Mouse (Mus musculus) lung, adult 2 months (tissue): ENCODE data around the gene Nmd3. TPM values are rescaled to one million over a fixed set of nuclear protein-coding genes. Genes with fewer than 3 reads are reported as not detected.

Experiments
- DNase-seq: peaks from one replicate; pipeline ENCODE4 v3.0.0; 2022
- H3K4me1 ChIP-seq: fragments of 200-500 bp; 2 replicates; pipeline ENCODE4 v1.6.1; 2011; ENCODE audit warnings: low read length; ENCODE audit not compliant: control insufficient read depth, insufficient read depth
- H3K4me3 ChIP-seq: fragments of 200-500 bp; replicated peaks from 2 replicates; pipeline ENCODE3; 2011; ENCODE audit warnings: low read depth, mild to moderate bottlenecking, control low read depth, low read length; ENCODE audit errors: extremely low read depth
- CTCF ChIP-seq: fragments of 200-500 bp; IDR thresholded peaks from 2 replicates; pipeline ENCODE4 v1.5.1; 2011; ENCODE audit warnings: mild to moderate bottlenecking, low read length, control low read depth; ENCODE audit not compliant: insufficient read depth
- POLR2A ChIP-seq: fragments of 200-500 bp; IDR thresholded peaks from 2 replicates; pipeline ENCODE4 v1.6.1; 2011; ENCODE audit warnings: low read depth, mild to moderate bottlenecking, control low read depth, low read length, borderline replicate concordance; ENCODE audit errors: extremely low read depth
- WGBS: fragments of 180-500 bp; shearing (Covaris S2); methylation state at CpG from one replicate; pipeline ENCODE4 v1.1.7; 2018; 5-methylcytosine and 5-hydroxymethylcytosine counted together
- polyA plus RNA-seq: library from polyadenylated mRNA; depleted of rRNA; stranded (reverse); fragments of >200 nt; gene quantifications from 2 replicates; pipeline ENCODE4 v1.2.3, GENCODE M21; 2012

Gene Nmd3
- polyA plus RNA-seq, 1 experiment = 28.8 TPM

GRCm38 (mm10) chr3:69760081-69760480 is 38.3 kb downstream of the Nmd3 start:
- Histone ChIP-seq H3K4me3 (no peak overlapping the region), H3K4me1 (no peaks in the 10 kb centered on the region)
- WGBS = 92% methylated on average over 6 of the region's 6 CpGs
- TF ChIP-seq POLR2A = no peak
- no peak for TF ChIP-seq CTCF
- DNase-seq = no peak

DNA sequence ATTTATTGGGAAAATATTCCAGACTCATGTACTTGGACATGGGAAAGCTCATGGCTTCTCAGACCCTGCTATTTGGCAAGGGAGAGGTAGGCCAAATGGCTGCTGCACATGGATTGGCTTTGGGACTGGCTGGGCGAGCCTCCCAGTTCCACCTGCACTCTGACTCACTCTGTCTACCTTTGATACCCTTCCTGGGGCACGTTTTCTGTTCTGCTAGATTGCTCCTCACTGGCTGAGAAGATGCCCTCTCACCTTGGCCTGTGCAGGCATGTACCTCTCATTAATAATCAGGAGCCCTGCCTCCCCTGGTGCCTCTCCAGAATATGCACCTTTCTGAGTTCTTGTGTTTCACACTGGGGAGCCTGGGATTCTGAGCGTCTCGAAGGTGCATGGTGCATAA is 39.4 kb downstream of the Nmd3 start:
- TF ChIP-seq POLR2A (no peak), CTCF (no peak)
- 80% methylated on average over 4 of the region's 4 CpGs for WGBS
- no peak for DNase-seq
- Histone ChIP-seq H3K4me3 (no peak overlapping the region), H3K4me1 (no peaks in the 10 kb centered on the region)

- TF ChIP-seq CTCF = no peak
- TF ChIP-seq POLR2A = no peak
- no peak for DNase-seq
- H3K4me3 ChIP-seq = no peak overlapping the region
- 82% methylated on average over 6 of the region's 6 CpGs for WGBS
- no peaks in the 10 kb centered on the region for H3K4me1 ChIP-seq
Measured at GRCm38 (mm10) chr3:69762838-69763368, 41.1 kb downstream of the Nmd3 start.

DNA sequence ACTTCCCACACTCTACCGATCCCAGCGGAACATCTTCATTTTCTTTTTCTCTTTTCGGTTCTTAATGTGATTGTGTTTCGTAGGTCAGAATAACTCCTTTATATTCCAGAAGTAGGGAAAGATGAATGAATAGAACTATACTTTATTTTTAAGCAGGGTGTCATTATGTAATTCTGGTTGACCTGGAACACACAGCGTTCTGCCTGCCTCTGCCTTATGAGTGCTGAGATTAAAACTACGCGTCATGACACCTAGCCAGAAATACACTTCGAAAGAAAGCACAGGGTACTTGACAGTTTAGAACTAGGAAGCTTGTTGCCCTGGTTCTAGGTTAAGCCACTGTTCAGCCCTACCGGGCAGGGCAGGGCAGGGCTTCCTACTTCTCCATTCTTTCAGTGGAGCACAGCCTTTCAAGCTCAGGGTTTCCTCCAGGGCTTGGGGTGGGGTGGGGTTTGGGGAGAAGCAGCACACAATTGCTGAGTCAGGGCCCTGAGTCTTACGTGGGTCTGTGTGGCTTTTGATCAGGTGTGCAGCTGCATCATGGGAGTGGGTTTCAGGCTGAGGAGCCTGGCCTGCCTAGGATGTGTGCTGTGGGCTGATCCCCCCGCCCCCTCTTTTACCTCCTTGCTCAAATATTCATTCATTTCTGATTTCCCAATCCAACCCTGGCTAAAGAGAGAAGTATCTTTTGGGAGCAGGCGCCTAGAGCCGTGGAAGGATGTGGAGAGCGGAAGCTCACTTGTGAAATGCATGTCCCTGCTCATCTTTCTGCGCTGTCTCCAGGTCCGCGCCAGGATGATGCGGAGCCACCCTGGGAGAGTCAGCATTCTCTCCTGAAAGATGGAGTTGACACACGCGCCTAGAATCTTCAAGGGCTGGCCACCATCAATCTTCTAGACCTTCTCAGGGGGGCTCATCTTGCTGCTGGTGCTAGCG is 42.1 kb downstream of the Nmd3 start:
- Histone ChIP-seq H3K4me3 (no peak overlapping the region), H3K4me1 (no peaks in the 10 kb centered on the region)
- TF ChIP-seq CTCF = no peak
- no peak for TF ChIP-seq POLR2A
- no peak for DNase-seq
- 86% methylated on average over 21 of the region's 21 CpGs for WGBS

- TF ChIP-seq POLR2A (no peak), CTCF (no peak)
- 89% methylated on average over 11 of the region's 11 CpGs for WGBS
Measured at GRCm38 (mm10) chr3:69765206-69765605, 43.4 kb downstream of the Nmd3 start.

DNA sequence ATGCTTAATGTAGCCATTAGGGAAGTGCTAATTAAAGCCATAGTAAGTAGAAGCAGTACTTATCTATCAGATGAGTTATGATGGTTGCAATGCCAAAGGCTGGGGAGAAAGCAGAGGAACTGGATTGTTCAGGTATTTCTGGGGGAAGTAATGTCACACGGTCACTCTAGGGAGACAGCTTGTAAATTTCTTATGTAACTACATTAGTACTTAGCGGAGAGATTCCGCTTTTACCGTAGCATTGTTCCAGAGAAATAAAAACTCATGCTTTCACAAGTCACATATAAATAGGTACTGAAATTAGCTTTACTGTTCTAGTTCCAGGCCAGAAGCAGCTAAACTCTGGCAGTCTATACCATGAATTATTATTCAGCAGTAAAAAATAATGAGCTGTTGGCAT is 47.4 kb downstream of the Nmd3 start:
- TF ChIP-seq CTCF (no peak), POLR2A (no peak)

More at GRCm38 (mm10) chr3:69765206-69765605, 43.4 kb downstream of the Nmd3 start:
- Histone ChIP-seq H3K4me1 (no peaks in the 10 kb centered on the region), H3K4me3 (no peak overlapping the region)
- no peak for DNase-seq

DNA sequence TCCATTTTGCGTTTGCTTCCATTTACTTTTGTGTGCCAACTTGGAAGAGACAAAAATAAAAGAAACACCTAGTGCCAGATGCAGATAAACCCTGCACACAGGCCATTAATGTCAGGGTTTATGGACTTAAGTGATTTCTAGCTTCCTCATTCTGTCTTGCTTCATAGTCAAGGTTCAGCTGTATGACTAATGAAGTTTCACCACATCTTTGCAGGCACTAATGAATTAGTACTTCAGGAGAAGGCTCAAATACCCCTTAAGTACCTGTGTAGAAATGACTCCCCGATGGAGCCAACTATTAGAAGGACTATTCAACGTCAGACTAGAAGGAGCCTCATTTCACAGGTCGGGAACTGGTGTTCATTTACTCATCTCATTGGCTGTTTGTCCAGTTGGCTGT is 51.6 kb downstream of the Nmd3 start:
- TF ChIP-seq POLR2A (no peak), CTCF (no peak)
- Histone ChIP-seq H3K4me3 (no peak overlapping the region), H3K4me1 (no peaks in the 10 kb centered on the region)
- no peak for DNase-seq
- 61% methylated on average over 4 of the region's 4 CpGs for WGBS

More for the DNA sequence above, 47.4 kb downstream of the Nmd3 start:
- DNase-seq = no peak
- Histone ChIP-seq H3K4me3 (no peak overlapping the region), H3K4me1 (no peaks in the 10 kb centered on the region)
- WGBS = 90% methylated on average over 4 of the region's 4 CpGs

GRCm38 (mm10) chr3:69779246-69779796 is 57.5 kb downstream of the Nmd3 start:
- DNase-seq = no peak
- 56% methylated on average over 4 of the region's 4 CpGs for WGBS
- Histone ChIP-seq H3K4me1 (no peaks in the 10 kb centered on the region), H3K4me3 (no peak overlapping the region)
- TF ChIP-seq POLR2A (no peak), CTCF (no peak)

GRCm38 (mm10) chr3:69792823-69793417 is 71.1 kb downstream of the Nmd3 start:
- no peaks in the 10 kb centered on the region for H3K4me1 ChIP-seq
- DNase-seq = no peak
- WGBS = 57% methylated on average over 3 of the region's 3 CpGs
- no peak overlapping the region for H3K4me3 ChIP-seq
- TF ChIP-seq POLR2A (no peak), CTCF (no peak)
